Mouse (Mus musculus) cerebellum, adult 18-20 months (tissue): ENCODE data around the gene Ell3.
"Not testable (repeated sequence)": the region's sequence is repeated elsewhere in the genome, so short reads cannot be mapped to it uniquely, and the experiment has no call there.

ENCODE experiments used
- DNase-seq, 2 experiments: peaks; one replicate each; pipeline ENCODE4 v3.0.0; 2021

The Ell3 gene

DNA sequence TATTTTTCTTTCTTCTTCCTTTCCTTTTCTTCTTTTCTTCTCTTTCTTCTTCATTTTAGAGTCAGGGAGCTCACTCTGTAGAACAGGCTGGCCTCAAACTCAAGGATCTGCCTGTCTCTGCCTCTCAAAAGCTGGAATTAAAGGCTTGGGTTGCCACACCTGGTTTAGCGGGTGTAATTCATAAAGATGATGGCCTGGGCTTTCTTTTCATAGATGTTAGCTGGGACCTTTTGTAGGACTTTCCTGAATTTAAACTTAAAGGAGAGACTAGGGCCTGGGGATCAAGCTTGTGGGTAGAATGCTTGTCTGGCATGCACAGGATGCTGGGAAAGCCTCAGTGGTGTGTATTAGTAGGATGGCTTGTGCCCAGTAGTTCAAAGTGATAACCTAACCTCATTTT lies at the start of gene Ell3:
Gene Ell3, minus strand, starts transcription at position 101 of the 400 bp plus-strand sequence.
- no peak for DNase-seq

DNA sequence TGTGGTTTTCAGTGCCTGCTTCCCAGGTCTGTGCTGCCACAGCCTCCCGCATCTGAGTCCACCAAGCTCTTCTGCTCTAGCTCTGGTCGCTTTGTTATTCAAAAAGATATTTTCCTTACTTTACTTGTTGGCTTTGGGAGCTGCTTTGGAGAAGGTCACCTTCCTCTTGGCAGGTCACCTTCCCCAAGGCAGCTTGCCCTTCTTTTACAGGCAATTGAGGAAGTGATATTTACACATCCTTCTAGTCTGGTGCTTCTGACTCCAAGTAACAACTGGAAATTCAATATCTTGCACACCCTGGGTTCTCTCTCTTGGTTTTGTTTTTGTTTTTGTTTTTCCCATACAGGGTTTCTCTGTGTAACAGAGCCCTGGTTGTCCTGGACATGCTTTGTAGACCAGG lies 40.3 kb upstream of the Ell3 start:
- not testable (repeated sequence) for DNase-seq

DNA sequence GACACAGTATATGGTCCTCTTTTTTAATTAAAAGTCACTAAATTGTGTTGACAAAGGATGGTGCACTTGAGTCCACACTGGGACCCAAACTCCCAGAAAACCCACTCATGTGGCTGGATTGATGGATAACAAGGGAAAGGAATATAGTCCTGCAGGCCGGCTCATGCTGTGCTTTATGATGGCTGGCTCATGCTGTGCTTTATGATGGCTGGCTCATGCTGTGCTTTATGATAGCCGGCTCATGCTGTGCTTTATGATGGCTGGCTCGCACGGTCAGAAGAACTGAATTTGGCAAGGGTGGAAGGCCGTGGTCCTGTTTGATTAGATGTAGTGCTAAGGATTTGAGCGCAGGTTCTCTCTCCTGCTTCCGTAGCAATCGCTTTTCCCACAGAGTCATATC lies 39.5 kb upstream of the Ell3 start:
- DNase-seq: no peak

DNA sequence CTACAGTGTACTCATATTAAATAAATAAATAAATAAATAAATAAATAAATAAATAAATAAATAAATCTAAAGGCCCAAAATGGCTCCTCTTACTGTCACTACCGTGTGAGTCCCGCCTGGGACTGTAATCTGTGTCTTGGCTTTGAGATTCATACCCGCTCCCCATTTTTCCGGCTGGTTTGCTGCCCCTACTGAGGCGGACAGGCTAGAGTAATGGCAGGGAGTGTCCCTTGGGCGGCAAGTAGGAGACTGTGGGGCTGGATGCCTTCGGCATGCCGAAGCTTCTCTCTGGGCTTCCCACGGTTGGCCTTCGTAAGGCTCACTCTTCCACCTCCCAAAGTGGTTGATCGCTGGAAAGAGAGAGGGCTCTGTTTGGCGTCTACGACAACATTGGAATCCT lies 36.8 kb upstream of the Ell3 start:
- DNase-seq: not testable (repeated sequence)

DNA sequence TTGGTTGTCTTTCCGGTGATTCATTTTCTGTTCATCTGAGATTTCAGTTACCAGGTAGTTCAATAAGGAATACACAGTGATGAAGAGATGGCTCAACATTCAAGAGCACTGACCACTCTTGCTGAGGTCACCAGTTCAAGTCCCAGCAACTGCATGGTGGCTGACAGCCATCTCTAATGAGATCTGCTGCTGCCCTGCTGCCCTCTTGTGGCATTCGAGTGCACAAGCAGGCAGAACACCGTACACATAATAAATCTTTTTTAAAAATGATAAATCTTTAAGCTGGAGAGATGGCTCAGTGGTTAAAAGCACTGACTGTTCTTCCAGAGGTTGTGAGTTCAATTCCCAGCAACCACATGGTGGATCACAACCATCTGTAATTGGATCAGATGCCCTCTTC lies 36.4 kb upstream of the Ell3 start:
- DNase-seq: no peak

DNA sequence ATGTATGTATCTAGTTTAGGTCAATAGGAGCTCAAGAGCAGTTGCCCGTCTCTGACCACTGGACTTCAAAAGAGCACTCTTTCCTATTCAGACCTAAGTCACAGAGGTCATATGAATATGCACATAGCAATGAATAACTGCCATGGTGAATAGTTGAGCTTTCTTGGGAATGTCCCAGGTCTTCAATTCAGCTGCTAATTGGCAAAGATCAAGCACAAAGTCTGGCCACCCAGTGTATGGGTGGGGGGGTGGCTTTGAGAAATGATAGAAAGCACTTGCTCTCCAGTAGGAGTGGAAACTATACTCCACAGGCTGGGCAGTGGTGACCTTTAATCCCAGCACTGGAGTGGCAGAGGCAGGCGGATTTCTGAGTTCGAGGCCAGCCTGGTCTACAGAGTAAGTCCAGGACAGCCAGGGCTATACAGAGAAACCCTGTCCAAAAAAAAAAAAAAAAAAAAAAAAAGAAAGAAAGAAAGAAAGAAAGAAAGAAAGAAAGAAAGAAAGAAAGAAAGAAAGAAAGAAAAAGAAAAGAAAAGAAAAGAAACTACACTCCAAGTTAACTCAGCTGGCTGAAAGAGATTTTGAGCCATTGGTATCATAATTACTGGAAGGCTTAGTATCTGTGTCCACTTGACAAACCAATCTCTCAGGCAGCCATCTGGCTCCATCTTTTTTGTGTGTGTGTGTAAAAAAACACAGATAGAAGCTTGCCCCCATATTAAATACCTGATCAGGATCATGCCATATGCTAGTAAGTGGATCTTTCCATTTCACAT lies 33.6 kb upstream of the Ell3 start:
- DNase-seq: no peak

DNA sequence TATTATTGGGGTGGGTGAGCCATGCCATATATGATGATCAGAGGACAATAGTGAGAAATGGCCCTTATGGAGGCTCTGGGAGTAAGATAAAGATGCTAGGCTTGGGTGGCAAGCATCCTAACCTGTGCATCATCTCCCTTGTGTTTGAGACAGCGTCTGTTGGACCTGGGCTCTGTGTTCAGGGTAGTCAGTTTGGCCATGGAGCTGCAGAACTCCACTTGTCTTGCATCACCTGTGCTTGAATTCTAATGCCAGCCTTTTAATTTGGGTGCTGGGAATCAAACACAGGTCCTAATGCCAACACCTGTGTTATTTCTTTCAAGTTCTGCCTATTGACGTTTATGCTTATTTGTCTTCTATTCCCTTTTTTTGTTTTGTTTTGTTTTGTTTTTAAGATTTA lies 31.2 kb upstream of the Ell3 start:
- not testable (repeated sequence) for DNase-seq

DNA sequence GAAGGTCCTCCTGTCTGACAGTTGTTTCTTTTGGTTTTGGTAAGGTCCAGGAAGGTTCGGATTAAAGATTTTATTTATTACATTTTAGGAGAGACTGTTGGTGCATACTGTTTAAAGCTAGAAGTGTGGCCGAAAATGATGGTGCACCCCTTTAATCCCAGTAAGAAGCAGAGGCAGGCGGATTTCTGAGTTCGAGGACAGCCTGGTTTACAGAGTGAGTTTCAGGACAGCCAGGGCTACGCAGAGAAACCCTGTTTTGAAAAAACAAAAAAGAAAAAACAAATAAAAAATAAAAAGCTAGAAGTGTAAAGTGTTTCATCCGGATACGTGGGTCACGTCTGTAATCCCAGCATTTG lies 30.1 kb upstream of the Ell3 start:
- peak in 1 of 2 experiments; percentile 28 for DNase-seq

DNA sequence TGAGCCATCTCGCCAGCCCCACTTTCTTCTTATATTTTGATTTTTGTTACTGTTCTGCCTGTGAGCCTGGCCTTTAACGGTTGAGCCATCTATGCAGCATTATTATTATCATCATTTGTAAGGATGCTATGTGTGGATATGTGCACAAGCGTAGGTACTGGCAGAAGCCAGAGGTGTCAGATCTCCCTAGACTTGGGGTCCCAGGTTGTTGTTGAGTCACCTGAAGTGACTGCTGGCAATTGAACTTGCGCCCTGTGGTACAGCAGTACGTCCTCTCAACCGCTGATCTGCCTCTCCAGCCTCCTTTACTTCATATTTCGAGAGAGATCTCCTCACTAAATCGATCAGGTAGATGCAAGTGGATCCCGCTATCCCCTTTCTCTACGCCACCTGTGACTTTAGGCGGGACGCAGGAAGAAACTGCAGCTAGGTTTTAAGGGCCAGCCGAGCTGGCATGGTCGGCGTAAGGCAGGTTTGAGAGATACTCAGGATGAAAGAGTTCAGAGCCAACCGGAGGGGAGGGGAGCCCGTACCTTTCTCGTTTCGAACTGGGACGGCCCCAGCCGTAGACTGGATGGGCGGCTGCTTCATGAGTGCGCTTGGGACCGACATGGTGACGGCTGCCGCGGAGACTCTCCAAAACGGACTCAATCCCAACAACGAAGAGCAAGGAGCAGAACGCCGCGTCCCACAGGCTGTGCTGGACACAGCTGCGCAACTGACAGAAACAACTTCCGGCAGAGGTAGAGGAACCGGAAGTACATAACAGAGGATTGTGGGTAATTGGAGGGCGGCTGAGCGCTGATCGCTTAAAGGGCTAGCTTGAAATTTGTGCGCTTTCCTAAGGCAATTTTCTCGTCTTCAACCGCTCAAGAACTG lies 29.5 kb upstream of the Ell3 start, which contains the start of gene Mfap1b:
Gene Mfap1b, minus strand, starts transcription at position 767 of the 879 bp plus-strand sequence.
- peak; percentile 83 to 87 for DNase-seq

DNA sequence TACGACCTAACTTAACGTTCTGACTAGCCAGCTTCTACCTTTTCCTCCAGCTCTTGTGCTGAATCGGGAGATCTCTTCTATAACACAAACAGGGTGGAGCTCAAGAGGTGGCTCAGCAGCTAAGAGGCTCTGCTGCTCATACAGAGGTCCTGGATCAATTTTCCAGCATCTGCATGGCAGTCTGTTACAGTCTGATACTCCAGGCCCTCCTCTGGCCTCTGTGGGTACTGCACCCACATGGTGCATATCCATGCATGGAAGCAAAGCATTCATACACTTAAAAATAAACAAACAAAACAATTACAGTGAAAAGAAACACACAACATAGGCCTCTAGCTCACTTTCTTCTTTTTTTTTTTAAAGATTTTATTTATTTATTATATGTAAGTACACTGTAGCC lies 28.7 kb upstream of the Ell3 start:
- not testable (repeated sequence) for DNase-seq

DNA sequence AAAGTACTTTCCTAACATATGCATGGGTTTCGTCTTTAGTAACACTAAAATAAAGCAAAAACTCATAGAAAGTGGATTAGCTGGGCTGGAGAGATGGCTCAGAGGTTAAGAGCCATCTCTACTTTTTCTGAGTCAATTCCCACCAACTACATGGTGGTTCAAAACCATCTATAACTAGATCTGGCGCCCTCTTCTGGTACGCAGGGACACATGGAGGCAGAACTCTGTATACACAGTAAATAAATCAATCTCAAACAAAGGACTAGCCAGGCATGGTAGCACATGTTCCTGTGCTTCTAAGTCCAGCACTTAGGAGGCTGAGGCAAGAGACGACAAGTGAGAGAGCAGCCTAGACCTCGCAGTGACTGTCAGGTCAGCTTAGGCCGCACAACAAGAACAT lies 24.9 kb upstream of the Ell3 start:
- not testable (repeated sequence) for DNase-seq

DNA sequence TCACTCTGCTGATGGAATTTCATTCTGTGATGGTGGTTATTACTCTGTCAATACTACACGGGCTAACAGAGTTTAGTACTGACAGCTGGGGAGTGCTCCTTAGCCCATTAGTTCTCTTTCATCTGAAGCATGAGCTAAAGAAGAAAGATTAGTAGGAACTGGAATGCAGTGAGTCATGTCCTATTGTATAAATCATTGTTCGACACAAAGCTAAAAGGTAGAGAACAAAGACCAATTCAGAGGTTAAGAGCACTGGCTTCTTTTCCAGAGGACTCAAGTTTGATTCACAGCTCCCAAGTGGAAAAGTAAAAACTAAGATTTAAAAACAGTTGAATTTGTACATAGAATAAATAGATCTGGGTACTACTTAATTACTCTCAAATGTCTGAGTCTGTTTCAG lies 16.0 kb upstream of the Ell3 start:
- DNase-seq: no peak

DNA sequence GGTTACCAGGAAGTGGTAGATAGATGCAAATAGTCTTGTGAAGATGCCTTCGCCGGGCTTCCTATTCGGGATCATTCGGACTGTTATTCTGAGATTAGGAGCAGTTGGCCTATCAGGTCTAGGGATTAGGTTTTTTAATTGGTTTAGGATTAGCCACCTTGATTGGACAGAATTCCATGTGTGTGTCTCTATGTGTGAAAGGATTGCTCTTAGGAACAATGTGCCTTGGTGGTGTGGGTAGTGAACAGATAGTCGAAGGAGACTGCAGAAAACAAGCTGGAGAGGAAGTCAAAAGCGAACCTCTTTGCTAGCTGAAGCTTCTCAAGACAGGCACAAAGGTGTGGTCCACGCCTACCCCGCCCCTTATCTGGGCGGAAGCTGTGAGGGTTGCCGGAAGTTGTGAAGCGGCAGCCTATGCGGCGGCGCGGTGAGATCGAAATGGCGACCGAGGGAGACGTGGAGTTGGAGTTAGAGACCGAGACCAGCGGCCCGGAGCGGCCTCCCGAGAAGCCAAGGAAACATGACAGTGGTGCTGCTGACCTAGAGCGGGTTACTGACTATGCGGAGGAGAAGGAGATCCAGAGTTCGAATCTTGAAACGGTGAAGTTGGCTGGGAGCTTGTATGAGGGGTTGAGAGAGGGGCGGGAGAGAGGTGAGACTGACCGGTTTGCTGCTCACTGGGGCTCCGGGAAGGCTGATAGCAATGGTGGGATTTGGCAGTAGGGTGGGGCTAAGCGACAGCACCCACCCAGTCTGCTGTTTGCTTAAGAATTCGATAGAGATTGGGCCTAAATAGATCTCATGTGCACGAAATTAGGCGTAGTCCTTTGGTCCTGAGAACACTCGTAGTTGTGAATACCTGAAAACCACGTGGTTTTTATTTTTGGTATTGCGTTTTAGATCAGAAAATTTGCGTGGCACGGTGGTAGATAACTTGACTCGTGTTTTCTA lies 12.9 kb upstream of the Ell3 start, which contains the start of gene Serinc4:
Gene Serinc4, minus strand, starts transcription at position 90 of the 951 bp plus-strand sequence.
- peak; percentile 78 to 82 for DNase-seq

DNA sequence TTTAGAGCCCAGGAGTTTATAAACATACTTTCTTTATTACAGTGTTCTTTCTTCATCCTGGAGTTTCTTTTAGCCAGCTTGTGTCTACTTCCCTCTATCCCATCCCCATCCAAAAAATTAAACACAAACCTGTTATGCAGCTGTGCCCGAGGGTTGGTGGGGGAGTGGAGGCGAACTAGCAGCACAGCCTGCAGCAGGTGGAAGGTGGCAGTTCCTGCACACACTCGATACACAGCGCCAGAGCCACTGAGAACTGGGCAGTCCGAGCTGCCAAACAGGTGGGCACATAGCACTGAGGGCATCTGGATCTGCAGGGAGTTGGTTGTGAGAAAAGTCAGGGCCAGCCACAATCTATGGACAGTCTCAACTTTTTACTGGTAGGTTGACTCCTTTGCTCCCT lies 11.5 kb upstream of the Ell3 start:
- DNase-seq: no peak

DNA sequence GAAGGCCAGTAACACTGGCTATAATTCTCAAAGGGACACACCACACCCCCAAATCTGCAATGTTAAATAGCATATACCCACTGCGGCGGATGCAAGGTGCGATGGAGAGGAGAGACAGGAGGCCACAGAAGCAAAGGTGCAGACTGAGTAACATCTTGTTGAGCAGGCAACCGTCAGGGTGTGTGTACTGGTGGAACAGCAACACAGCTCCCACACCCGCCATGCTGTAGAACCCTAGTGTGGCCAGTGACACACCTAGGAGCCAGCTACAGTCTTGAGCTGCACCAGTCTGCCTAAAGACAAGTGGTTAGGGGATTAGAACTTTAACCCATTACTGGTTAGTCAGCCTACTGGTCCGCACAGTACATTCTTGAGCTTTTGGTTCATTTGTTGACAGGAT lies 9.8 kb upstream of the Ell3 start:
- no peak for DNase-seq

DNA sequence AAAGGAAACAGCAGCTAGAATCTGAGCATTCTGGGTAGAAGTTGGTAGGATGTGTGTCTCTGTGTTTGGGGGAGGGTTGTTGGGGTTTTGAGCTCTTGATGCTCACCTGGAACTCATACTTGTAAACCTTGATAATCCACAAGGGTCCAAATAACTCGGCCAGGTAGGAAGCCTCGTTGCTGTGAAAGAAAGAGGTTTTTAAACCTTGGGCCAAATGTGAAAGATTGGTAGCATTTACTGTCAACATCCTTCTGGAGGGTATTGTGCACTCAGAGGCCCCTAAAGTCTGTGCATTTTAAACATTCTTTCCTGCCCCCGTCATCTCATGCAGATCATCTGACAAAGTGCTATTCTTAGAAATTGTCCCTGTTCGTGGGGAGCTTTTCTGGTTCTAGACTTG lies 8.9 kb upstream of the Ell3 start, which contains the start of gene Hypk:
Gene Hypk, plus strand, starts transcription at position 301 of the 400 bp plus-strand sequence.
- no peak for DNase-seq

DNA sequence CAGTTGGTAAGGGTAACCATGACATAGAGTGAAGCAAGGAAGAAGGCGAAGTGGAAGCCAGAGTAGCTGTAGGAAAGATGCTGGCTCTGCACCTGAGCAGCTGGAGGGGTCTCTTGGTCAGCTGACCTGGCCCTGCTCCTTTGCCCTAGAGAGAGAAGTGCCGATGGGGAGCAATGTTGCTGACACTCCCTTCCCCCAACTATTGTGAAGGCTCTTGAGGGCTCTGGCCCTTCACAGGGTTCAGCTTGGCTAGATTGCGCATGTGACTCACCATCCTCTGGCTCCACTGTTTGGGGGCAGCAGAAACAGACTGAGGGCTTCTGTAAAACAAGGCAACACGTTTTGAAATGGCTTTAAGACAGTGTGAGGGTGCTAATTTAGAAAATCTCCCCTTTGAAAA lies 8.3 kb upstream of the Ell3 start:
- DNase-seq: no peak

DNA sequence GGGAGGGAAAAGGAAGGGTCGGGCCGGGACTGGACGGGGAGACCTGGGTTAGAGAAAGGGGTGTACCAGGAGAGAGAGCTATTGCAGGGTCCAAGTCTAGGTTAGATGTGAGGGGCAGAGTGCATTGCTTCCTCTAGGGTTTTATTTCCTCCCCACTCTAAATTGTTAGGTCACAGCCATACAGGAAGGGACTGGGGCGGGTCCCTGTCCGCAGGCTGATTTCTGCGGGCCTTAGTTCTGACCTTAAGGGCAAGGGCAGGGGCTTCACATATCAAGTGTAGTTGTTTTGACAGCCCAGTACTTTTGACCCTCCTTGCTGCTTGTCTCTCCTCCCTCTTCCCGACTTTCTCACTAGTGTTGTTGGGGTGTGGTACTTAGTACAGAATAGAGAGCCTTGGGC lies 6.0 kb upstream of the Ell3 start:
- DNase-seq: no peak

DNA sequence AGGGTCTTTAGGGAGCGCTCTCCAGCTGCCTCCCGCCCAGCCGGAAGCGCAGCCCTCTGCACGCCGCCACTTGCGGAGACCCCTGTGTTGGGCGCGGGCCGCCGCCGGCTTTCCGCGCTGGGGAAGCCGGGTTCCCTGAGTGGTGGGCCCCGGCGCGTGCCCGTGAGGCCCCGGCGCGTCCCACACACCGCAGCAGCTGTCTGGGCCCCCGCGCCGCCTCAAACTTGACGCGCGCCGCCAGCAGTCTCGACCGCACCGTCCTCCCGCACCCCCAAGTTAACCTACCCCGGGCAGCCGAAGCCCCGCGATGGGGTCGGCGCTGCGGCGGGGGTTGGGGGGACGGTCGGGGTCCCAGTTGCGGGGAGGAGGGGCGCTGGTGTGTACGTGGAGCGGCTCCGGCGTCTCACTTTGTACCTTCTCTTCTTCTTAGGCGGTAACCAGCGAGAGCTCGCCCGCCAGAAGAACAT lies 5.5 kb upstream of the Ell3 start:
- no peak for DNase-seq

DNA sequence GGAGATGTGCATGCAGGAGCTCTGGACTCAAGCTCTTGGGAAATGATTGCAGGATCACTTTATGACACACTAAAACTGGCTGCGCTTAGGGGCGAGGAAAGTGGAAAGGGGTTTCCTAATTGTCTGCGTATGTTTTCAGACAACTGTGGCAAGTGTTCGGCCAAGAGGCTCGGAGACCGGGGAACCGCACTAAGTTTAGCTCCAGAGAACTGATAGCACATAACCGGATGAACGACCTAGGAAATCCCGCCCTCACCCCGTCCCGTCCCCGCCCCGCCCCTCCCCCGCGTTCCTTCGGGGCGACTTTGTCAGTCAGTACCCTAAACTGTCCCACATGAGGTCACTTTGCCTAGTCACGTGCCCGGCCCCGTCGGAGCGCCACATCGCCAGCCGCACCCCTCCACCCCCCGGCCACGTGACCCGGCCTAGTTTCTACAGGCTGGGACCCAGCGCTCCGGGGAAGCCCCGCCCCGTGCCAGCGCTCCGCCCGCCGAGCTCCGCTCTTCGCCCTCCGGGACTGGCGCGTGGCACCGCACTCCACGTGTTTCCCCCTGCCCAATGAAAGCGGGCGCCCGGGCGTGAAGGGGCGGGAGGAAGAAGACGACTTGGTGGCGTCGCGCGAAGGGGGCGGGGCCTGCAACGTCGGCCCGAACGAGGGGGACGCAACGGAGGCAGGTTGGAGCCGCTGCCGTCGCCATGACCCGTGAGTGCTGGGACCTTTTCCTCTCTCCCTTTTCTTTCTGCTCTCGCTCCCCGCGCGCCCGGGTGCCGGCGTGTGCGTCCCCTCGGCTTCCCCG lies 4.9 kb upstream of the Ell3 start, which contains the start of gene Serf2:
Gene Serf2, plus strand, starts transcription at position 457 of the 797 bp plus-strand sequence.
- peak; percentile 98 to 99 for DNase-seq

DNA sequence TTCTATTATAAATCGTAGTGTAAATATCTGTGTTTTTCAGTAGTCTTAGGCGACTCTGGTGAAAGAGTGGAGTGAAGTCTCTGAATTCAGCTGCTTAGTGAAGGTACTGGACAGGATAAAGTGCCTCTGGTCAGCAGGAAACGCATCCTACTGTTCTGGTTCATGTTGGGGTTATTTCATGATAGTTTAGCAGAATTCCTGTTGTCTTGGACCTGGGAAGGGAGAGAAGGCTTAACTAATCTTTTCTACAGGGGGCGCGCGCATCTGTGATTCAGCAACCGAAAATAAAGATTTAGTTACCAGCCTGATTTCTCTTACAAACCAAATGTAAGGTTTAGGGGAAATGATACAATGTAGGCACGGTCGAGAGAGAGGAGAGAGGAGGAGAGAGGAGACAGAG lies 4.1 kb upstream of the Ell3 start:
- peak; percentile 32 to 38 for DNase-seq

DNA sequence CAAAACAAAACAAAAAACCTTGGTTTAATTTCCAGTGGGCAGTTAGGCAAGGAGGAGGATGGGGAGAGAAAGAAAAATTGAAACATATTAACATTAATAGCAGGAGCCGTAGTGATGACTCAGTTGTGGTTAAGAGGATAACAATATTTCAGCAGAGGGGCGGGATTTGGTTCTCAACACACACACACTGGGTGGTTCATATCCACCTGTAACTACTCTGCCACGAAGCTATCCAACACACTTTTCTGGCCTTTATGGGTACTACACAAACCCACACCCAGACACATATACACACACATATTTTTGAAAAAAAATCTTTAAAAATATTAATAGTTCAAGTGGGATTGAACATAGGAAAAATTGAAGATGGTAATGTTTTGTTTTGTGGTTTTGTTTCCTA lies 2.9 kb upstream of the Ell3 start:
- no peak for DNase-seq
